Mouse (Mus musculus) CD8-positive naive resting alpha-beta T cell, adult 2 months (primary cell): ENCODE measurements around the gene Tas2r130.
"Not testable (repeated sequence)": the region's sequence is repeated elsewhere in the genome, so short reads cannot be mapped to it uniquely, and the experiment has no call there.

Source experiments
- DNase-seq, 2 experiments: peaks; one replicate each; pipeline ENCODE4 v3.0.0; 2022; ENCODE audit warnings: low read depth in 2 of 2, low spot score in 2 of 2

Gene Tas2r130

DNA sequence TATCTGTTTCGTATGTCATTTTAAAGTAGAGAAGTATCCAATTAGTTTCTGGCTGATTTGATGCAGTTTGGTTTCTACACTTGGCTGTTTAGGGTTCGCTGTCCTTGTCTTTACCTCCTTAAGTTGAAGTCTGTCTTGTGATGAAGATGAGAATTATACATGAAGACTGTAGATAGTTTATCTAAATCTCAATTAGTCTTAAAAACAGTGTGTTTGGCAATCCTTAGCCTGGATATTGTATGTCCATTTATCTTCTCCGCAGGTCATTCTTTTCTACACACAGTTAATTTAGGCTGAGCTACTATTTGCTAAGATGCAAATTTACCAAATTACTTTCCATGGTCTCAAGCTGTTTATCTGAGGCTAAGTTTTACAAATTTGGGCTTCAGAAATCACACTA lies at the start of gene Tas2r130:
Gene Tas2r130, minus strand, starts transcription at position 101 of the 400 bp plus-strand sequence.
- DNase-seq = no peak

DNA sequence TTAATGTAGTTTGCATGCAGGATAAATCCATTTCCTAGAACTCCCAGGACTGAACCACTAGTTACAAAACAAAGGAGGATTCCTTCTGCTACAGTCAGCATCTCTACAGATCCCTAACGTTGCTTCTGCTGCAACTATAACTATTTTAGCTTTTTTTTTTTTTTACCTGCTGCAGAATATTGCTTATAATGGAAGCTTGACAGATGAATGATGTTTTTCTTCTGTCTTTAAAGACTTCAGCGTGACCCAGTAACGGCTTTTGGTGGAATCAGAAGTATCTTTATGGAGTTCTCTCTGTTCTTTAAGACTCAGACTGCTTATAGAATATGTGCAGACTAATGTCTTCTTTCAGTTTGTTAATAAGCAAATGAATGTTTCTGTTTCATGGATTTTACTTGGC lies 48.1 kb upstream of the Tas2r130 start, which contains the start of gene Tas2r106:
Gene Tas2r106, minus strand, starts transcription at position 101 of the 400 bp plus-strand sequence.
- DNase-seq = no peak

- no peak for DNase-seq
Observed at GRCm38 (mm10) chr6:131660049-131660448, 29.3 kb upstream of the Tas2r130 start, which contains the start of gene Tas2r107. Gene Tas2r107 (minus strand): TSS chr6:131660149.

GRCm38 (mm10) chr6:131609956-131610355 lies 20.8 kb downstream of the Tas2r130 start:
- DNase-seq = not testable (repeated sequence)

- DNase-seq = no peak
Observed at GRCm38 (mm10) chr6:131604821-131605220, 25.9 kb downstream of the Tas2r130 start.
